Comparison of ENCODE assay signal across 24 mouse cellular contexts in genomic region chr12:40826491-40826890, GRCm38 (mm10).
DNase-seq lines count a peak whose midpoint lies in the region; ATAC-seq and TF ChIP-seq lines count a peak whose summit lies in the region.
"Had no signal": no experiment of that assay in that cellular context is flagged by ENCODE, and none has a peak within 500 bp of the region (broad histone marks: within the 10 kb centered on the region; RNA-seq: fewer than 3 reads in every experiment).

No protein-coding gene starts in this region.

- ATAC-seq in lung, embryonic 15.5 days (ENCODE audit: borderline replicate concordance, extremely low read depth, low FRiP score, low TSS enrichment) = peak; percentile 88
- ATAC-seq: forebrain, embryonic 13.5 days; intestine, embryonic 16.5 days; liver, embryonic 12.5 days; midbrain, embryonic 13.5 days had no signal

- H3K27me3 ChIP-seq in lung, embryonic 15.5 days = no peaks in the 10 kb centered on the region
- H3K27me3 ChIP-seq: embryonic facial prominence, embryonic 12.5 days; forebrain, embryonic 13.5 days; heart, embryonic 15.5 days; hindbrain, embryonic 15.5 days; liver, embryonic 12.5 days; midbrain, embryonic 13.5 days had no signal

- WGBS in lung, embryonic 15.5 days = 25% methylated on average over 3 of the region's 3 CpGs

- no peak overlapping the region for H3K9ac ChIP-seq in lung, embryonic 15.5 days
- H3K9ac ChIP-seq: embryonic facial prominence, embryonic 12.5 days; forebrain, embryonic 13.5 days; heart, embryonic 15.5 days; hindbrain, embryonic 15.5 days; liver, embryonic 12.5 days; midbrain, embryonic 13.5 days had no signal

- H3K4me2 ChIP-seq in lung, embryonic 15.5 days = no peak overlapping the region
- H3K4me2 ChIP-seq: embryonic facial prominence, embryonic 12.5 days; forebrain, embryonic 13.5 days; heart, embryonic 15.5 days; hindbrain, embryonic 15.5 days; liver, embryonic 12.5 days; midbrain, embryonic 13.5 days had no signal

- 0 out of 2 replicates have a peak, but pooled peaks cover 2% of the 10 kb centered on the region for H3K36me3 ChIP-seq in lung, embryonic 15.5 days
- H3K36me3 ChIP-seq: embryonic facial prominence, embryonic 12.5 days; heart, embryonic 15.5 days; limb, embryonic 10.5 days; liver, embryonic 12.5 days had no signal

- no peaks in the 10 kb centered on the region for H3K9me3 ChIP-seq in lung, embryonic 15.5 days
- H3K9me3 ChIP-seq: embryonic facial prominence, embryonic 12.5 days; forebrain, embryonic 13.5 days; heart, embryonic 15.5 days; hindbrain, embryonic 15.5 days; limb, embryonic 10.5 days; liver, embryonic 12.5 days; midbrain, embryonic 13.5 days had no signal

- H3K4me3 ChIP-seq in layer of hippocampus, adult 2 months = no peak overlapping the region
- H3K4me3 ChIP-seq in lung, embryonic 15.5 days = no peak overlapping the region
- H3K4me3 ChIP-seq: embryonic facial prominence, embryonic 12.5 days; erythroblast, embryonic 14.5 days; forebrain, embryonic 13.5 days; heart, adult 2 months; heart, embryonic 15.5 days; hindbrain, embryonic 15.5 days; limb, embryonic 10.5 days; liver, embryonic 12.5 days; midbrain, embryonic 13.5 days had no signal

- peak; percentile 34 for DNase-seq in embryo, embryonic 10 days (ENCODE audit: low spot score)
- no peak for DNase-seq in embryo, embryonic 9.5 days (ENCODE audit: extremely low spot score)
- DNase-seq in layer of hippocampus, adult 2 months (ENCODE audit: low spot score in 2 of 2) = no peak
- no peak for DNase-seq in layer of hippocampus, postnatal 14 days (ENCODE audit: low spot score in 2 of 2)
- peak; percentile 59 to 78 for DNase-seq in lung, postnatal 4 days
- no peak for DNase-seq in urinary bladder, postnatal 14 days (ENCODE audit: low spot score)
- DNase-seq in adrenal gland, postnatal 36 days = no peak
- DNase-seq: cerebellum, adult 2 months; cerebellum, postnatal 36 days; gastrocnemius, postnatal 10 days; heart, adult 2 months; heart, postnatal 4 days; layer of hippocampus, adult 9-11 months; thymus, postnatal 25 days had no signal

- no peak for TF ChIP-seq CTCF in layer of hippocampus, adult 2 months (conservative IDR thresholded peaks at IDR 0.05)

- H3K27ac ChIP-seq in layer of hippocampus, adult 2 months = peak overlapping the region; percentile 8; the same call in 1 of the 2 replicates
- 0 out of 2 replicates have a peak overlapping the region, but pooled peaks have one; percentile 18 for H3K27ac ChIP-seq in lung, embryonic 15.5 days
- H3K27ac ChIP-seq: embryonic facial prominence, embryonic 12.5 days; forebrain, embryonic 13.5 days; heart, adult 2 months; heart, embryonic 15.5 days; hindbrain, embryonic 15.5 days; limb, embryonic 10.5 days; liver, embryonic 12.5 days; midbrain, embryonic 13.5 days had no signal

- peaks cover 36% of the 10 kb centered on the region for H3K4me1 ChIP-seq in lung, embryonic 15.5 days
- H3K4me1 ChIP-seq: heart, embryonic 15.5 days; hindbrain, embryonic 15.5 days; liver, embryonic 12.5 days; midbrain, embryonic 13.5 days had no signal

Comparison
In these comparisons a context has a peak if more than half of its experiments do, and no peak if none do; other contexts are left out.
1. DNase-seq: peak in embryo, embryonic 10 days (single experiment) and lung, postnatal 4 days (2 of 2); none in embryo, embryonic 9.5 days (single experiment), layer of hippocampus, adult 2 months (0 of 2), layer of hippocampus, postnatal 14 days (0 of 2), urinary bladder, postnatal 14 days (single experiment) and adrenal gland, postnatal 36 days (0 of 2).